Mouse (Mus musculus): ENCODE data around the gene Lrrtm4. TPM values are rescaled to one million over a fixed set of nuclear protein-coding genes. Genes with fewer than 3 reads are reported as not detected.

The Lrrtm4 gene
- polyA plus RNA-seq, 1 experiment from 2014 or later: 1.8 TPM

GRCm38 (mm10) chr6:80182353-80182752, 163.7 kb downstream of the Lrrtm4 start:
- no peaks in the 10 kb centered on the region for H3K36me3 ChIP-seq
- no peak overlapping the region for H3K4me3 ChIP-seq
- WGBS: 92% methylated on average over 2 of the region's 2 CpGs
- H3K4me1 ChIP-seq: no peaks in the 10 kb centered on the region
- no peak overlapping the region for H3K9ac ChIP-seq
- ATAC-seq (ENCODE audit: insufficient number of reproducible peaks, insufficient read depth, low FRiP score, low TSS enrichment): no peak
- no peaks in the 10 kb centered on the region for H3K27me3 ChIP-seq
- H3K4me2 ChIP-seq (replicated peaks): no peak overlapping the region
- no peak overlapping the region for H3K27ac ChIP-seq
- no peaks in the 10 kb centered on the region for H3K9me3 ChIP-seq

- no peak overlapping the region for H3K9ac ChIP-seq
- H3K4me3 ChIP-seq: no peak overlapping the region
- no peak overlapping the region for H3K27ac ChIP-seq
- H3K27me3 ChIP-seq: no peaks in the 10 kb centered on the region
- no peak overlapping the region for H3K4me2 ChIP-seq (replicated peaks)
- no peak for ATAC-seq (ENCODE audit: insufficient number of reproducible peaks, insufficient read depth, low FRiP score, low TSS enrichment)
- no peaks in the 10 kb centered on the region for H3K9me3 ChIP-seq
- 68% methylated on average over 6 of the region's 6 CpGs for WGBS
- H3K36me3 ChIP-seq: no peaks in the 10 kb centered on the region
- H3K4me1 ChIP-seq: no peaks in the 10 kb centered on the region
Observed at GRCm38 (mm10) chr6:80185489-80186113, 166.9 kb downstream of the Lrrtm4 start.

GRCm38 (mm10) chr6:80186791-80187190, 168.1 kb downstream of the Lrrtm4 start:
- no peak overlapping the region for H3K27ac ChIP-seq
- H3K4me1 ChIP-seq: no peaks in the 10 kb centered on the region
- no peak for ATAC-seq (ENCODE audit: insufficient number of reproducible peaks, insufficient read depth, low FRiP score, low TSS enrichment)
- no peaks in the 10 kb centered on the region for H3K9me3 ChIP-seq
- H3K4me3 ChIP-seq: no peak overlapping the region
- H3K27me3 ChIP-seq: no peaks in the 10 kb centered on the region
- H3K4me2 ChIP-seq (replicated peaks): no peak overlapping the region
- 57% methylated on average over 1 of the region's 1 CpGs for WGBS
- no peak overlapping the region for H3K9ac ChIP-seq
- no peaks in the 10 kb centered on the region for H3K36me3 ChIP-seq

- H3K9ac ChIP-seq: no peak overlapping the region
- no peaks in the 10 kb centered on the region for H3K36me3 ChIP-seq
- H3K4me2 ChIP-seq (replicated peaks): no peak overlapping the region
- H3K9me3 ChIP-seq: no peaks in the 10 kb centered on the region
- no peaks in the 10 kb centered on the region for H3K4me1 ChIP-seq
- ATAC-seq (ENCODE audit: insufficient number of reproducible peaks, insufficient read depth, low FRiP score, low TSS enrichment): no peak
- H3K4me3 ChIP-seq: no peak overlapping the region
- H3K27ac ChIP-seq: no peak overlapping the region
- no peaks in the 10 kb centered on the region for H3K27me3 ChIP-seq
- 45% methylated on average over 2 of the region's 2 CpGs for WGBS
Observed at GRCm38 (mm10) chr6:80209476-80209875, 190.8 kb downstream of the Lrrtm4 start.

GRCm38 (mm10) chr6:80210281-80210680, 191.6 kb downstream of the Lrrtm4 start:
- Histone ChIP-seq H3K9me3 (no peaks in the 10 kb centered on the region), H3K4me2 (replicated peaks) (no peak overlapping the region), H3K27ac (no peak overlapping the region), H3K4me1 (no peaks in the 10 kb centered on the region), H3K4me3 (no peak overlapping the region), H3K27me3 (no peaks in the 10 kb centered on the region), H3K36me3 (no peaks in the 10 kb centered on the region), H3K9ac (no peak overlapping the region)
- ATAC-seq (ENCODE audit: insufficient number of reproducible peaks, insufficient read depth, low FRiP score, low TSS enrichment): no peak
- 91% methylated on average over 5 of the region's 5 CpGs for WGBS

GRCm38 (mm10) chr6:80261595-80261994, 242.9 kb downstream of the Lrrtm4 start:
- Histone ChIP-seq H3K27ac (no peak overlapping the region), H3K9me3 (no peaks in the 10 kb centered on the region), H3K4me3 (no peak overlapping the region), H3K36me3 (no peaks in the 10 kb centered on the region), H3K27me3 (no peaks in the 10 kb centered on the region), H3K4me1 (peaks cover 4% of the 10 kb centered on the region; the same call in 1 of the 2 replicates), H3K9ac (no peak overlapping the region), H3K4me2 (replicated peaks) (no peak overlapping the region)
- no peak for ATAC-seq (ENCODE audit: insufficient number of reproducible peaks, insufficient read depth, low FRiP score, low TSS enrichment)
- WGBS: 98% methylated on average over 1 of the region's 1 CpGs

- ATAC-seq (ENCODE audit: insufficient number of reproducible peaks, insufficient read depth, low FRiP score, low TSS enrichment): no peak
- Histone ChIP-seq H3K9me3 (no peaks in the 10 kb centered on the region), H3K27me3 (no peaks in the 10 kb centered on the region), H3K4me1 (peaks cover 4% of the 10 kb centered on the region; the same call in 1 of the 2 replicates), H3K36me3 (no peaks in the 10 kb centered on the region), H3K4me2 (replicated peaks) (no peak overlapping the region), H3K4me3 (no peak overlapping the region), H3K9ac (no peak overlapping the region), H3K27ac (no peak overlapping the region)
- 18% methylated on average over 4 of the region's 4 CpGs for WGBS
Observed at GRCm38 (mm10) chr6:80263972-80264371, 245.3 kb downstream of the Lrrtm4 start.

GRCm38 (mm10) chr6:80264584-80264983, 245.9 kb downstream of the Lrrtm4 start:
- Histone ChIP-seq H3K4me2 (replicated peaks) (no peak overlapping the region), H3K4me3 (no peak overlapping the region), H3K9ac (no peak overlapping the region), H3K36me3 (no peaks in the 10 kb centered on the region), H3K9me3 (no peaks in the 10 kb centered on the region), H3K27me3 (no peaks in the 10 kb centered on the region), H3K27ac (no peak overlapping the region), H3K4me1 (peaks cover 4% of the 10 kb centered on the region; the same call in 1 of the 2 replicates)
- no peak for ATAC-seq (ENCODE audit: insufficient number of reproducible peaks, insufficient read depth, low FRiP score, low TSS enrichment)

- Histone ChIP-seq H3K27ac (no peak overlapping the region), H3K4me1 (peaks cover 4% of the 10 kb centered on the region; the same call in 1 of the 2 replicates), H3K27me3 (no peaks in the 10 kb centered on the region), H3K9ac (no peak overlapping the region), H3K9me3 (no peaks in the 10 kb centered on the region), H3K4me3 (no peak overlapping the region), H3K4me2 (replicated peaks) (no peak overlapping the region), H3K36me3 (no peaks in the 10 kb centered on the region)
- 59% methylated on average over 3 of the region's 3 CpGs for WGBS
- ATAC-seq (ENCODE audit: insufficient number of reproducible peaks, insufficient read depth, low FRiP score, low TSS enrichment): no peak
Observed at GRCm38 (mm10) chr6:80265746-80266145, 247.1 kb downstream of the Lrrtm4 start.

GRCm38 (mm10) chr6:80286968-80287367, 268.3 kb downstream of the Lrrtm4 start:
- Histone ChIP-seq H3K9me3 (no peaks in the 10 kb centered on the region), H3K9ac (no peak overlapping the region), H3K4me2 (replicated peaks) (no peak overlapping the region), H3K4me3 (no peak overlapping the region), H3K4me1 (no peaks in the 10 kb centered on the region), H3K36me3 (no peaks in the 10 kb centered on the region), H3K27me3 (no peaks in the 10 kb centered on the region), H3K27ac (no peak overlapping the region)
- ATAC-seq (ENCODE audit: insufficient number of reproducible peaks, insufficient read depth, low FRiP score, low TSS enrichment): no peak
- WGBS: 95% methylated on average over 1 of the region's 1 CpGs

- Histone ChIP-seq H3K4me2 (replicated peaks) (no peak overlapping the region), H3K9ac (no peak overlapping the region), H3K4me1 (no peaks in the 10 kb centered on the region), H3K9me3 (no peaks in the 10 kb centered on the region), H3K36me3 (no peaks in the 10 kb centered on the region), H3K27ac (no peak overlapping the region), H3K27me3 (no peaks in the 10 kb centered on the region), H3K4me3 (no peak overlapping the region)
- ATAC-seq (ENCODE audit: insufficient number of reproducible peaks, insufficient read depth, low FRiP score, low TSS enrichment): no peak
Observed at GRCm38 (mm10) chr6:80301871-80302270, 283.2 kb downstream of the Lrrtm4 start.

- 91% methylated on average over 1 of the region's 1 CpGs for WGBS
- H3K27me3 ChIP-seq: no peaks in the 10 kb centered on the region
- no peak overlapping the region for H3K27ac ChIP-seq
- ATAC-seq (ENCODE audit: insufficient number of reproducible peaks, insufficient read depth, low FRiP score, low TSS enrichment): no peak
- H3K9me3 ChIP-seq: no peaks in the 10 kb centered on the region
- no peaks in the 10 kb centered on the region for H3K36me3 ChIP-seq
- no peak overlapping the region for H3K4me3 ChIP-seq
- no peak overlapping the region for H3K4me2 ChIP-seq (replicated peaks)
- H3K4me1 ChIP-seq: no peaks in the 10 kb centered on the region
- H3K9ac ChIP-seq: no peak overlapping the region
Observed at GRCm38 (mm10) chr6:80303568-80303967, 284.9 kb downstream of the Lrrtm4 start.

GRCm38 (mm10) chr6:80328391-80328790, 309.7 kb downstream of the Lrrtm4 start:
- Histone ChIP-seq H3K27ac (no peak overlapping the region), H3K4me1 (no peaks in the 10 kb centered on the region), H3K4me2 (replicated peaks) (no peak overlapping the region), H3K36me3 (no peaks in the 10 kb centered on the region), H3K9me3 (no peaks in the 10 kb centered on the region), H3K27me3 (no peaks in the 10 kb centered on the region), H3K9ac (no peak overlapping the region), H3K4me3 (no peak overlapping the region)
- 85% methylated on average over 3 of the region's 3 CpGs for WGBS
- ATAC-seq (ENCODE audit: insufficient number of reproducible peaks, insufficient read depth, low FRiP score, low TSS enrichment): no peak
